Comparison of ENCODE assay signal across 12 mouse cellular contexts in the genomic region with DNA sequence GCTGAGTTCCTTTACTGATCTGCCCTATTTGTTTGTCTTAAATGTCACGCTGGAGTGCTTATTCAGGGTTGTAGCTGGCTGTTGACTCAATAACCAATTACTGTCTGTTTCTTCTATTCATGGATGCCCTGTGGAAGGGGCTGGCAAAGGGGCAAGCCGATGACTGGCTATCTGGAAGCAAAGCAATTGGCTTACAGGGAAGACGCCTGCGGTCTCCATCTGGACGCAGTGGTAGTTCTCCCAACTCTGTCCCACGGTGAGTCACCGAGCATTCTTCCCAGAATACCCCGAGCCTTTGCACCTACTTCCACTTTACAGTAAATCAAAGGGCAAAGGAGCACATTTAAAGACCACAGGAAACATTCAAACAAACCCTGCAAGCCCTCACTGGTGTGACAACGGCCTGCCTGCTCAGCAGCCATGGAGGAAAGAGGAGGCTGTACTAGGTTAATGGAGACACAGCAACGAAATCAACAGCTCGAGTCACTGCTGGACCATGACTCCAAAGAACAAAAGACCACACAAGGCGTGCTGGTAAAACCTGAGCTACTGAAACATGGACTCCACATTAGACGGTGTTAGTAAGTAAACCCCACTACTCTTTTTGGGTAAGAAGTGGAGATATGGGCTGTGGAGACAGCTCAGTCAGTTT. TPM values are rescaled to one million over a fixed set of nuclear protein-coding genes. Genes with fewer than 3 reads are reported as not detected.
DNase-seq lines count a peak whose midpoint lies in the region; ATAC-seq and TF ChIP-seq lines count a peak whose summit lies in the region.
"Had no signal": no experiment of that assay in that cellular context is flagged by ENCODE, and none has a peak within 500 bp of the region (broad histone marks: within the 10 kb centered on the region; RNA-seq: fewer than 3 reads in every experiment).

No protein-coding gene starts in this region.

- H3K9me3 ChIP-seq in forebrain, embryonic 16.5 days (ENCODE audit: control insufficient read depth, low read length), result no peaks in the 10 kb centered on the region
- H3K9me3 ChIP-seq: forebrain, embryonic 15.5 days; midbrain, embryonic 13.5 days had no signal

- CTCF ChIA-PET in Patski (lab: Charles Lee), result interaction anchor here (1.2 to 1.4 kb wide), 4 partner anchors 9 to 71 kb away, joined by 3 to 5 read pairs (median 3); no protein-coding TSS in a partner anchor

- no peak overlapping the region for H3K9ac ChIP-seq in forebrain, embryonic 16.5 days (replicated peaks; ENCODE audit: low read depth, low read length)
- H3K9ac ChIP-seq: forebrain, embryonic 15.5 days; lung, embryonic 14.5 days; midbrain, embryonic 13.5 days had no signal

- peak; percentile 25 to 39 for DNase-seq in left cerebral cortex, adult 18-20 months (ENCODE audit: low spot score in 2 of 2)
- no peak for DNase-seq in left cerebral cortex, adult 9 months (ENCODE audit: low spot score in 2 of 2)
- DNase-seq in Patski (ENCODE audit: low read depth, low spot score), result peak; percentile 67
- DNase-seq in cerebellum, adult 9-10 months, result peak; percentile 91
- DNase-seq in naive thymus-derived CD4-positive, alpha-beta T cell, adult 2 months (ENCODE audit: low read depth), result peak; percentile 45
- no peak for DNase-seq in gastrocnemius, postnatal 10 days
- DNase-seq: kidney, adult 18-20 months; lung, embryonic 14.5 days; thymus, postnatal 14 days had no signal

- H3K27ac ChIP-seq in forebrain, embryonic 16.5 days (ENCODE audit: low read length), result no peak overlapping the region
- H3K27ac ChIP-seq: forebrain, embryonic 15.5 days; midbrain, embryonic 13.5 days had no signal

- no peak overlapping the region for H3K4me2 ChIP-seq in forebrain, embryonic 16.5 days (ENCODE audit: low read length)
- H3K4me2 ChIP-seq: forebrain, embryonic 15.5 days; lung, embryonic 14.5 days; midbrain, embryonic 13.5 days had no signal

- POLR2A ChIA-PET in Patski (lab: Charles Lee), result interaction anchor here (0.6 to 2.2 kb wide), 3 partner anchors 22 to 40 kb away, joined by 3 to 10 read pairs (median 5); no protein-coding TSS in a partner anchor

- 83% methylated on average over 13 of the region's 13 CpGs for WGBS in forebrain, embryonic 16.5 days

- in situ Hi-C loops in Patski (cut with MboI; ENCODE audit: low pct_unique_long_range_greater_than_20kb), result no loop called here

- H3K4me3 ChIP-seq in forebrain, embryonic 16.5 days (replicated peaks; ENCODE audit: low read length), result no peak overlapping the region
- H3K4me3 ChIP-seq: forebrain, embryonic 15.5 days; midbrain, embryonic 13.5 days had no signal

- TF ChIP-seq CTCF in Patski (IDR thresholded peaks at IDR 0.05), result no peak

- H3K36me3 ChIP-seq in forebrain, embryonic 16.5 days (ENCODE audit: control insufficient read depth, insufficient read depth), result no peaks in the 10 kb centered on the region
- H3K36me3 ChIP-seq: forebrain, embryonic 15.5 days had no signal

- ATAC-seq in Patski, result peak; percentile 77
- no peak for ATAC-seq in forebrain, embryonic 16.5 days
- ATAC-seq: forebrain, embryonic 15.5 days; midbrain, embryonic 13.5 days had no signal

- H3K4me1 ChIP-seq in forebrain, embryonic 16.5 days (replicated peaks; ENCODE audit: control insufficient read depth, insufficient read depth, low read length), result peaks cover 8% of the 10 kb centered on the region

- H3K27me3 ChIP-seq in Patski, result no peaks in the 10 kb centered on the region
- H3K27me3 ChIP-seq in forebrain, embryonic 16.5 days (replicated peaks; ENCODE audit: control insufficient read depth, insufficient read depth, low read length), result no peaks in the 10 kb centered on the region
- H3K27me3 ChIP-seq: forebrain, embryonic 15.5 days; midbrain, embryonic 13.5 days had no signal

RNA-seq across cellular contexts. Expression of a gene that starts 17.7 kb away (rescaled TPM):
- 10 to 100 TPM; 56.6 to 61.1 TPM for total RNA-seq in left cerebral cortex, adult 18-20 months (2021)
- 135 TPM for polyA plus RNA-seq in Patski (2021)
- total RNA-seq in gastrocnemius, postnatal 10 days (2021), result 10 to 100 TPM; 19.4 to 21.5 TPM
- polyA plus RNA-seq in forebrain, embryonic 16.5 days (2015; fragmentation: Nextera tagmentation; extraction: Ambion mirVana), result 16.9 and 17.5 TPM in 2 replicates

RNA-seq across cellular contexts. Expression of a gene that starts 55.6 kb away (rescaled TPM):
- total RNA-seq in left cerebral cortex, adult 18-20 months (2021), result 100 to 1,000 TPM; 178 to 190 TPM
- 581 TPM for polyA plus RNA-seq in Patski (2021)
- 100 to 1,000 TPM; 258 to 266 TPM for total RNA-seq in gastrocnemius, postnatal 10 days (2021)
- polyA plus RNA-seq in forebrain, embryonic 16.5 days (2015; fragmentation: Nextera tagmentation; extraction: Ambion mirVana), result 320 and 325 TPM in 2 replicates

Comparison
In these comparisons a context has a peak if more than half of its experiments do, and no peak if none do; other contexts are left out.
1. DNase-seq: peak in left cerebral cortex, adult 18-20 months (2 of 2), Patski (single experiment), cerebellum, adult 9-10 months (single experiment) and naive thymus-derived CD4-positive, alpha-beta T cell, adult 2 months (single experiment); none in left cerebral cortex, adult 9 months (0 of 2) and gastrocnemius, postnatal 10 days (single experiment).